ENCODE assay signal across 16 mouse cellular contexts in the genomic region with DNA sequence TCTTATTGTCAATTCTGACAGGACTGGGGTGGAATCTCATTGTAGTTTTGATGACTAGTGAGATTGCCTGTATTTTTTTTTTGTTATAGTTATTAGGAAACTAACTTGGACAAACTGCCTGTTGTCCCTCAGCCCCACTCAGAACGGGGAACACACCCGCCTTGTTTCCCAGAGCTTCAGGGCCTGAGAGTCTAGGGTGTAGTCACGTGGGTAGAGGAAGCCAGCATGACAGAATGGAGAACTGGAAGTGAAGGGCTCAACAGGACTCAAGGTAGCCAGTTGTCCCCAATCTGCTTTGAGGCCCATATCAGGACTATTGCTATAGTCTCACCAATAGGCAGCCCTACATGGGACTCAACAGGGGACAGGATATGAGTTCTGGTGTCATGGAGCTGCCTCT. TPM values are rescaled to one million over a fixed set of nuclear protein-coding genes. Genes with fewer than 3 reads are reported as not detected.
DNase-seq lines count a peak whose midpoint lies in the region; ATAC-seq and TF ChIP-seq lines count a peak whose summit lies in the region.
"Had no signal": no experiment of that assay in that cellular context is flagged by ENCODE, and none has a peak within 500 bp of the region (broad histone marks: within the 10 kb centered on the region; RNA-seq: fewer than 3 reads in every experiment).

No protein-coding gene starts in this region.

- TF ChIP-seq CTCF in layer of hippocampus, adult 2 months (conservative IDR thresholded peaks at IDR 0.05) = no peak

- no peak for DNase-seq in layer of hippocampus, adult 2 months (ENCODE audit: low spot score in 2 of 2)
- no peak for DNase-seq in layer of hippocampus, postnatal 14 days (ENCODE audit: low spot score in 2 of 2)
- DNase-seq in B cell, adult 2 months = no peak
- no peak for DNase-seq in right cerebral cortex, postnatal 25 days
- DNase-seq: adrenal gland, adult 2 months; adrenal gland, postnatal 25 days; cerebellum, adult 2 months; cerebellum, postnatal 10 days; gastrocnemius, postnatal 10 days; heart, postnatal 36 days had no signal

- H3K79me2 ChIP-seq in macrophage (ENCODE audit: inconsistent target) = no peaks in the 10 kb centered on the region

- H3K4me3 ChIP-seq in layer of hippocampus, adult 2 months = no peak overlapping the region
- no peak overlapping the region for H3K4me3 ChIP-seq in macrophage (ENCODE audit: inconsistent target)
- H3K4me3 ChIP-seq: embryonic facial prominence, embryonic 12.5 days; heart, embryonic 12.5 days; hindbrain, embryonic 15.5 days had no signal

- peak overlapping the region; percentile 74 for H3K27ac ChIP-seq in layer of hippocampus, adult 2 months
- H3K27ac ChIP-seq in macrophage = peak overlapping the region; percentile 99
- H3K27ac ChIP-seq: embryonic facial prominence, embryonic 12.5 days; hindbrain, embryonic 15.5 days had no signal

- WGBS in macrophage (ENCODE audit: missing documents) = 20% methylated on average over 3 of the region's 3 CpGs

- H3K36me3 ChIP-seq in macrophage (ENCODE audit: inconsistent target) = no peaks in the 10 kb centered on the region
- H3K36me3 ChIP-seq: hindbrain, embryonic 15.5 days had no signal

- ATAC-seq in common myeloid progenitor, adult 5-6 weeks (replicated peaks; ENCODE audit: low read depth, poor library complexity, severe bottlenecking) = peak; percentile 24; the same call in 1 of the 2 replicates
- ATAC-seq: forebrain, embryonic 16.5 days had no signal

RNA-seq across cellular contexts. Expression of a gene that starts 29.0 kb away (rescaled TPM):
- 10 to 100 TPM in 1 of 2 experiments, 1 to 10 TPM in 1; 8.6 to 14.5 TPM for total RNA-seq in layer of hippocampus, adult 2 months (2021)
- total RNA-seq in layer of hippocampus, postnatal 14 days (2021) = 10 to 100 TPM in 1 of 2 experiments, 1 to 10 TPM in 1; 8.5 to 12.0 TPM
- total RNA-seq in common myeloid progenitor, adult 5-6 weeks (2017) = 22.9 and 26.5 TPM in 2 replicates
- 1 to 10 TPM; 1.9 to 9.1 (median 4.5) TPM for total RNA-seq in macrophage (2018; cell fraction: chromatin; rRNA removed)
- 1 to 10 TPM; 2.2 to 5.2 (median 3.6) TPM for total RNA-seq in macrophage (2018; cell fraction: cytosol; rRNA removed)
- total RNA-seq in macrophage (2018; cell fraction: nucleus; rRNA removed) = 1 to 10 TPM; 1.0 to 5.8 (median 2.6) TPM
- 2.7 to 6.4 TPM (median 3.5 TPM) in 3 replicates for polyA plus RNA-seq in macrophage (2018)

RNA-seq across cellular contexts. Expression of a gene that starts 58.6 kb away (rescaled TPM):
- 10 to 100 TPM; 81.7 to 93.2 TPM for total RNA-seq in layer of hippocampus, adult 2 months (2021)
- 10 to 100 TPM; 65.2 to 70.3 TPM for total RNA-seq in layer of hippocampus, postnatal 14 days (2021)
- 10.1 and 23.6 TPM in 2 replicates for total RNA-seq in common myeloid progenitor, adult 5-6 weeks (2017)
- 10 to 100 TPM in 19 of 26 experiments, 1 to 10 TPM in 7; 4.1 to 46.7 (median 12.6) TPM for total RNA-seq in macrophage (2018; cell fraction: chromatin; rRNA removed)
- 10 to 100 TPM; 32.4 to 87.1 (median 54.1) TPM for total RNA-seq in macrophage (2018; cell fraction: cytosol; rRNA removed)
- 10 to 100 TPM; 16.5 to 77.6 (median 30.5) TPM for total RNA-seq in macrophage (2018; cell fraction: nucleus; rRNA removed)
- polyA plus RNA-seq in macrophage (2018) = 58.0 to 112 TPM (median 63.3 TPM) in 3 replicates
